Mouse (Mus musculus): ENCODE results near the gene Tbl1xr1.

DNA sequence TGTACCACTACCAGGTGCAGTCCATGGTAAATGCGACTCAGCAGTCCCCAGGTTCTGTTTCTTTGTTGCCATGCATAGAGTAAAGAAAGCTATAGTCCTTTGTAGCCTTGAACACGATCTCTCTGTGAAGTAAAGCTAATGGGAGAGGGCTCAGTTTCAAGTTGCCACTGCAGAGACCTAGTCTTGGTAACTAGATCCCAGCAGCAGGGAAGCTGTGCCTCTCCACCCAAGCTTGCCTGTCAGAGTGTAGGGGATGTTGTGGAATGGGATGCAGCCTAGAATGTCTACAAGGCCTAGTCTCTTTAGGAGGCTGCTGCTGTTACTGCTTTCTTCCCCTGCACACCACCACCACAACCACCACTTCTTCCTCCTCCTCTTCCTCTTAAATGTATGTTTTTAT lies 96.0 kb downstream of the Tbl1xr1 start:
- TF ChIP-seq CTCF (IDR thresholded peaks at IDR 0.05; ENCODE audit: low read depth) (no peak), EP300 (IDR thresholded peaks at IDR 0.05; ENCODE audit: low read depth) (no peak)

Measured in liver, postnatal 0 days (tissue).